Mouse (Mus musculus) MEL (cell line): ENCODE results near the gene Maml2. TPM values are rescaled to one million over a fixed set of nuclear protein-coding genes. Genes with fewer than 3 reads are reported as not detected.

ENCODE experiments used
- DNase-seq: peaks from one replicate; pipeline ENCODE4 v3.0.0; 2011; ENCODE audit warnings: low read depth, low spot score
- H3K27ac ChIP-seq: 2 replicates; pipeline ENCODE4 v1.5.1; 2012; ENCODE audit warnings: low read depth, mild to moderate bottlenecking, control low read depth, low read length, moderate library complexity; ENCODE audit not compliant: control insufficient read depth
- H3K27me3 ChIP-seq, 2 experiments: fragments of 150-350 bp in 1 of 2; sonication (generic) in 1 of 2; 2 replicates each; pipeline ENCODE4 v1.6.1; 2012; ENCODE audit warnings: low read length in 2 of 2, mild to moderate bottlenecking in 2 of 2, improper control_type of control experiment in 1 of 2, moderate library complexity in 1 of 2; ENCODE audit not compliant: insufficient read depth in 2 of 2, control insufficient read depth in 1 of 2
- H3K36me3 ChIP-seq, 2 experiments: 2 replicates each; pipeline ENCODE4 v1.6.1; 2012 to 2014; ENCODE audit warnings: low read length in 2 of 2, improper control_type of control experiment in 1 of 2, inconsistent platforms in 1 of 2, mild to moderate bottlenecking in 1 of 2; ENCODE audit not compliant: insufficient read depth in 2 of 2, control insufficient read depth in 1 of 2
- H3K4me1 ChIP-seq, 2 experiments: fragments of 150-350 bp in 1 of 2; sonication (generic) in 1 of 2; 2 replicates each; pipeline ENCODE4 v1.6.1; 2012; ENCODE audit warnings: low read length in 2 of 2, improper control_type of control experiment in 1 of 2, mild to moderate bottlenecking in 1 of 2; ENCODE audit not compliant: insufficient read depth in 2 of 2, control insufficient read depth in 1 of 2
- H3K4me3 ChIP-seq, 2 experiments: fragments of 150-350 bp in 1 of 2; sonication (generic) in 1 of 2; 2 replicates each; pipeline ENCODE4 v1.5.1; 2012; ENCODE audit warnings: low read depth in 2 of 2, low read length in 2 of 2, mild to moderate bottlenecking in 2 of 2, moderate library complexity in 2 of 2, control low read depth in 1 of 2, improper control_type of control experiment in 1 of 2; ENCODE audit not compliant: control insufficient read depth in 1 of 2, insufficient read depth in 1 of 2
- H3K79me2 ChIP-seq: 2 replicates; pipeline ENCODE4 v1.6.1; 2012; ENCODE audit warnings: mild to moderate bottlenecking, low read length, moderate library complexity; ENCODE audit not compliant: control insufficient read depth, poor library complexity, insufficient read depth
- H3K9ac ChIP-seq: 2 replicates; pipeline ENCODE4 v1.6.1; 2012; ENCODE audit warnings: low read depth, mild to moderate bottlenecking, control low read depth, low read length, moderate library complexity; ENCODE audit not compliant: control insufficient read depth, poor library complexity, severe bottlenecking
- H3K9me3 ChIP-seq: fragments of 150-350 bp; sonication (generic); replicated peaks from 2 replicates; pipeline ENCODE4 v1.6.1; 2012; ENCODE audit warnings: mild to moderate bottlenecking, low read length, improper control_type of control experiment, moderate library complexity; ENCODE audit not compliant: insufficient read depth
- BHLHE40 ChIP-seq: IDR thresholded peaks from 2 replicates; pipeline ENCODE4 v1.6.1; 2012; ENCODE audit warnings: low read depth, mild to moderate bottlenecking, inconsistent platforms, low read length, improper control_type of control experiment, borderline replicate concordance
- CTCF ChIP-seq, 3 experiments: IDR thresholded peaks in 2 of 3; conservative IDR thresholded peaks in 1 of 3; 2 replicates each; pipeline ENCODE4 v1.5.1; 2011 to 2012; ENCODE audit warnings: low read length in 3 of 3, low read depth in 2 of 3, mild to moderate bottlenecking in 2 of 3, improper control_type of control experiment in 1 of 3, inconsistent platforms in 1 of 3, mixed read lengths in 1 of 3, moderate library complexity in 1 of 3; ENCODE audit not compliant: control insufficient read depth in 1 of 3, insufficient read depth in 1 of 3, poor library complexity in 1 of 3, severe bottlenecking in 1 of 3
- EP300 ChIP-seq, 2 experiments: IDR thresholded peaks; 2 replicates each; pipeline ENCODE4 v1.6.1; 2011; ENCODE audit warnings: improper control_type of control experiment in 2 of 2, low read length in 2 of 2, low read depth in 1 of 2, mild to moderate bottlenecking in 1 of 2
- ETS1 ChIP-seq: IDR thresholded peaks from 2 replicates; pipeline ENCODE4 v1.6.1; 2012; ENCODE audit warnings: low read depth, mild to moderate bottlenecking, inconsistent platforms, low read length, improper control_type of control experiment, moderate library complexity
- GABPA ChIP-seq: IDR thresholded peaks from 2 replicates; pipeline ENCODE4 v1.6.1; 2012; ENCODE audit warnings: low read depth, mild to moderate bottlenecking, inconsistent platforms, low read length, improper control_type of control experiment, moderate library complexity
- GATA1 ChIP-seq: IDR thresholded peaks from 2 replicates; pipeline ENCODE4 v1.6.1; 2011; ENCODE audit warnings: low read depth, low read length, improper control_type of control experiment
- JUND ChIP-seq: IDR thresholded peaks from 2 replicates; pipeline ENCODE4 v1.6.1; 2011; ENCODE audit warnings: low read depth, mild to moderate bottlenecking, improper control_type of control experiment, low read length
- KAT2A ChIP-seq: conservative IDR thresholded peaks from 2 replicates; pipeline ENCODE4 v1.6.1; 2012; ENCODE audit warnings: low read depth, low read length, improper control_type of control experiment, inconsistent platforms
- MAFK ChIP-seq: IDR thresholded peaks from 2 replicates; pipeline ENCODE4 v1.6.1; 2011; ENCODE audit warnings: low read depth, mild to moderate bottlenecking, low read length, improper control_type of control experiment, borderline replicate concordance
- MAX ChIP-seq: IDR thresholded peaks from 2 replicates; pipeline ENCODE4 v1.6.1; 2011; ENCODE audit warnings: low read length, improper control_type of control experiment
- MEF2A ChIP-seq: IDR thresholded peaks from 2 replicates; pipeline ENCODE4 v1.6.1; 2014; ENCODE audit warnings: low read depth, mild to moderate bottlenecking, inconsistent platforms, low read length, improper control_type of control experiment; ENCODE audit not compliant: poor library complexity, insufficient replicate concordance, severe bottlenecking; ENCODE audit errors: extremely low read depth
- MXI1 ChIP-seq: IDR thresholded peaks from 2 replicates; pipeline ENCODE4 v1.6.1; 2011; ENCODE audit warnings: mild to moderate bottlenecking, low read depth, low read length, improper control_type of control experiment
- MYB ChIP-seq: IDR thresholded peaks from 2 replicates; pipeline ENCODE4 v1.6.1; 2011; ENCODE audit warnings: mild to moderate bottlenecking, low read depth, low read length, improper control_type of control experiment
- MYC ChIP-seq: IDR thresholded peaks from 2 replicates; pipeline ENCODE4 v1.6.1; 2011; ENCODE audit warnings: low read depth, mild to moderate bottlenecking, low read length, improper control_type of control experiment, moderate library complexity
- NELFE ChIP-seq: IDR thresholded peaks from 2 replicates; pipeline ENCODE4 v1.6.1; 2011; ENCODE audit warnings: low read depth, low read length, improper control_type of control experiment
- NRF1 ChIP-seq: IDR thresholded peaks from 2 replicates; pipeline ENCODE4 v1.6.1; 2014; ENCODE audit warnings: low read depth, mild to moderate bottlenecking, inconsistent platforms, low read length, improper control_type of control experiment, moderate library complexity; ENCODE audit not compliant: poor library complexity, insufficient read depth, severe bottlenecking
- POLR2A ChIP-seq, 2 experiments: IDR thresholded peaks; 2 replicates each; pipeline ENCODE4 v1.6.1; 2011 to 2012; ENCODE audit warnings: low read length in 2 of 2, mild to moderate bottlenecking in 2 of 2, control low read depth in 1 of 2, improper control_type of control experiment in 1 of 2, low read depth in 1 of 2, moderate library complexity in 1 of 2; ENCODE audit not compliant: control insufficient read depth in 1 of 2, insufficient read depth in 1 of 2, poor library complexity in 1 of 2
- POLR2AphosphoS2 ChIP-seq: IDR thresholded peaks from 2 replicates; pipeline ENCODE4 v1.6.1; 2011; ENCODE audit warnings: low read length, improper control_type of control experiment
- POLR2AphosphoS5 ChIP-seq: IDR thresholded peaks from 2 replicates; pipeline ENCODE4 v1.6.1; 2012; ENCODE audit warnings: low read depth, borderline replicate concordance, mild to moderate bottlenecking, inconsistent platforms, low read length, moderate library complexity, mixed read lengths
- RAD21 ChIP-seq: IDR thresholded peaks from 2 replicates; pipeline ENCODE4 v1.6.1; 2011; ENCODE audit warnings: mild to moderate bottlenecking, low read depth, low read length, improper control_type of control experiment
- SIN3A ChIP-seq: IDR thresholded peaks from 2 replicates; pipeline ENCODE4 v1.6.1; 2012; ENCODE audit warnings: low read length, improper control_type of control experiment, inconsistent platforms
- TAL1 ChIP-seq: IDR thresholded peaks from 2 replicates; pipeline ENCODE4 v1.6.1; 2012; ENCODE audit warnings: mild to moderate bottlenecking, inconsistent platforms, low read length, moderate library complexity, mixed read lengths
- TCF12 ChIP-seq: IDR thresholded peaks from 2 replicates; pipeline ENCODE4 v1.6.1; 2014; ENCODE audit warnings: low read depth, mild to moderate bottlenecking, inconsistent platforms, low read length, improper control_type of control experiment, moderate library complexity
- USF2 ChIP-seq, 2 experiments: IDR thresholded peaks; 2 replicates each; pipeline ENCODE4 v1.6.1; 2011 to 2012; ENCODE audit warnings: improper control_type of control experiment in 2 of 2, low read length in 2 of 2, borderline replicate concordance in 1 of 2, inconsistent platforms in 1 of 2, low read depth in 1 of 2, mild to moderate bottlenecking in 1 of 2; ENCODE audit not compliant: insufficient read depth in 1 of 2
- ZC3H11A ChIP-seq: IDR thresholded peaks from 2 replicates; pipeline ENCODE4 v1.6.1; 2012; ENCODE audit warnings: low read depth, mild to moderate bottlenecking, inconsistent platforms, low read length, improper control_type of control experiment
- ZKSCAN1 ChIP-seq: IDR thresholded peaks from 2 replicates; pipeline ENCODE4 v1.6.1; 2012; ENCODE audit warnings: low read depth, mild to moderate bottlenecking, inconsistent platforms, low read length, improper control_type of control experiment, moderate library complexity
- ZNF384 ChIP-seq: IDR thresholded peaks from 2 replicates; pipeline ENCODE4 v1.6.1; 2012; ENCODE audit warnings: low read depth, mild to moderate bottlenecking, inconsistent platforms, low read length, improper control_type of control experiment
- polyA plus RNA-seq, 2 experiments: library from polyadenylated mRNA; stranded (reverse) in 1 of 2; unstranded in 1 of 2; fragments of >175 nt in 1 of 2; fragments of >200 nt in 1 of 2; gene quantifications; 2 replicates each; pipeline versions ENCODE4 v1.2.1 to v1.2.4; 2012; ENCODE audit warnings: low replicate concordance in 2 of 2, low read depth in 1 of 2; ENCODE audit not compliant: insufficient read length in 2 of 2, insufficient read depth in 1 of 2, missing spikeins in 1 of 2
- total RNA-seq: library from RNA; depleted of rRNA; stranded (reverse); fragments of 300-350 nt; gene quantifications from 2 replicates; pipeline ENCODE4 v1.2.3, GENCODE M21; 2012

Gene Maml2
- total and polyA plus RNA-seq, 3 experiments, result 0.08 to 0.47 TPM; not detected in 1

DNA sequence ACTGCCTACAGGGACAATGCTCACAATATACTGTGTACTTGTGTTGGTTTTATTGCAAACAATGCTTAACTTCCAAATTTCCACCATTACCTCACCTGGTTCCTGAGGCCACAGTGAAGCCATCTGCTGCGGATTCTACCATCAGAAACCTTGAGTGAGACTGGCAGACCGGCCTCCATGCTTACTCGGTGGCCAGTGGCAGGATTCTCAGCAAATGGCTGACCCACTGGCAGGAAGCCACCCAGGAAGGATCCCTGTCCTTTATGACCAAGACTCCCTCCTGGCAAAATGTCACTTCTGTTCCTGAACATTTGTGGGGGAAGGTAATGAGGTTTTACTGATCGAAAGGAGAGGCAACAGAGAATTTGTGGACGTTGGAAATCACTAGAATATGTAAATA is 202.3 kb downstream of the Maml2 start:
- no peak for TF ChIP-seq ZKSCAN1
- no peak for TF ChIP-seq SIN3A
- TF ChIP-seq RAD21, result no peak
- TF ChIP-seq ZC3H11A, result no peak
- TF ChIP-seq CTCF (IDR thresholded peaks at IDR 0.05 in 2 of 3, conservative IDR thresholded peaks at IDR 0.05 in 1 of 3; ENCODE audit: control insufficient read depth in 1 of 3, insufficient read depth in 1 of 3, low read depth in 2 of 3, low read length in 3 of 3, poor library complexity in 1 of 3, severe bottlenecking in 1 of 3), result no peak
- TF ChIP-seq MEF2A, result no peak
- TF ChIP-seq MYC, result no peak
- no peak for TF ChIP-seq TAL1
- no peak for TF ChIP-seq NELFE
- TF ChIP-seq MXI1, result no peak
- TF ChIP-seq USF2 (IDR thresholded peaks at IDR 0.05; ENCODE audit: borderline replicate concordance in 1 of 2, insufficient read depth in 1 of 2, low read depth in 1 of 2, low read length in 2 of 2), result no peak
- TF ChIP-seq MAFK, result no peak
- TF ChIP-seq KAT2A, result no peak
- no peak for TF ChIP-seq MAX
- no peak for TF ChIP-seq POLR2A (IDR thresholded peaks at IDR 0.05; ENCODE audit: control insufficient read depth in 1 of 2, insufficient read depth in 1 of 2, low read depth in 1 of 2, low read length in 2 of 2, poor library complexity in 1 of 2)
- TF ChIP-seq GATA1, result no peak
- no peak for TF ChIP-seq MYB
- peaks cover 0 to 1% of the 10 kb centered on the region in 2 experiments; a peak in 2 of 4 replicates for H3K27me3 ChIP-seq
- no peaks in the 10 kb centered on the region for H3K4me1 ChIP-seq

DNA sequence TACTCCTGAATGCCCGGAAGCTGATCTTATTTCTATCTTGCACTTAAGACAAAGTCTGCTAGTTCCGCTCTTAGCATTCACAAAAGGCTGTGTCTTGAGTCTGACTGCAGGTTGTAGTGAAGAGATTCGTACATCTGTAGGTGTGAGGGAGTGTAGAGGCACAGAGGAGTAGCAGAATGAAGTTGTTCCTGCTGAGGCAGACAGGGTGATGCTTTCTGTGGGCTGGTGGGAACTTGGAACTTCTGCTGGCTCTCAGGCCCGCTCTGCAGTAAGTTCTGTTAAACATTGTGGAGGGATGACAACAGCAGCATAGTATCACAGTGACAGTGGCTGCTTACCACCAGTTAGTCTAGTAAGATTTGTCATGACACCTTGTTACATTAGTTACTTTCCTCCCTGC is 207.3 kb downstream of the Maml2 start:
- Histone ChIP-seq H3K36me3 (no peaks in the 10 kb centered on the region), H3K9ac (no peak overlapping the region), H3K79me2 (no peaks in the 10 kb centered on the region), H3K4me3 (no peak overlapping the region), H3K27me3 (peaks cover 0 to 4% of the 10 kb centered on the region in 2 experiments), H3K4me1 (no peaks in the 10 kb centered on the region), H3K27ac (no peak overlapping the region), H3K9me3 (no peaks in the 10 kb centered on the region)
- TF ChIP-seq RAD21, result no peak
- no peak for TF ChIP-seq GABPA
- no peak for TF ChIP-seq TCF12
- TF ChIP-seq JUND, result no peak
- TF ChIP-seq MAX, result no peak
- TF ChIP-seq MYC, result no peak
- TF ChIP-seq NRF1, result no peak
- no peak for TF ChIP-seq POLR2A (IDR thresholded peaks at IDR 0.05; ENCODE audit: control insufficient read depth in 1 of 2, insufficient read depth in 1 of 2, low read depth in 1 of 2, low read length in 2 of 2, poor library complexity in 1 of 2)
- TF ChIP-seq TAL1, result no peak
- TF ChIP-seq POLR2AphosphoS2, result no peak
- no peak for TF ChIP-seq POLR2AphosphoS5
- TF ChIP-seq ZNF384, result no peak
- no peak for TF ChIP-seq ETS1
- no peak for TF ChIP-seq EP300 (IDR thresholded peaks at IDR 0.05; ENCODE audit: low read depth in 1 of 2, low read length in 2 of 2)
- no peak for TF ChIP-seq CTCF (IDR thresholded peaks at IDR 0.05 in 2 of 3, conservative IDR thresholded peaks at IDR 0.05 in 1 of 3; ENCODE audit: control insufficient read depth in 1 of 3, insufficient read depth in 1 of 3, low read depth in 2 of 3, low read length in 3 of 3, poor library complexity in 1 of 3, severe bottlenecking in 1 of 3)
- TF ChIP-seq BHLHE40, result no peak
- DNase-seq, result no peak

More for the DNA sequence above, 202.3 kb downstream of the Maml2 start:
- no peaks in the 10 kb centered on the region for H3K9me3 ChIP-seq
- no peak overlapping the region for H3K4me3 ChIP-seq
- H3K27ac ChIP-seq, result no peak overlapping the region
- no peaks in the 10 kb centered on the region for H3K36me3 ChIP-seq
- no peak for DNase-seq
- H3K9ac ChIP-seq, result no peak overlapping the region
- no peaks in the 10 kb centered on the region for H3K79me2 ChIP-seq
